Mouse (Mus musculus): Measurements from ENCODE around the gene Golm1.

GRCm38 (mm10) chr13:59713710-59714109 is 38.1 kb upstream of the Golm1 start:
- TF ChIP-seq ZC3H11A (IDR thresholded peaks at IDR 0.05; ENCODE audit: borderline replicate concordance, low read depth, low read length) (no peak), ZNF384 (IDR thresholded peaks at IDR 0.05; ENCODE audit: low read depth, low read length) (no peak)

Measured in ES-E14 (cell line).